Mouse (Mus musculus) cerebellum, adult 2 months (tissue): ENCODE measurements around the gene Sapcd1.
"Not testable (repeated sequence)": the region's sequence is repeated elsewhere in the genome, so short reads cannot be mapped to it uniquely, and the experiment has no call there.

Source experiments
- CTCF ChIP-seq: fragments of 200-500 bp; IDR thresholded peaks from 2 replicates; pipeline ENCODE4 v1.5.1; 2011; ENCODE audit warnings: low read depth, mild to moderate bottlenecking, control low read depth, low read length, moderate library complexity, borderline replicate concordance; ENCODE audit not compliant: insufficient read depth
- POLR2A ChIP-seq: fragments of 200-500 bp; IDR thresholded peaks from 2 replicates; pipeline ENCODE4 v1.6.1; 2011; ENCODE audit warnings: low read length, control low read depth, borderline replicate concordance; ENCODE audit not compliant: insufficient read depth

GRCm38 (mm10) chr17:34995192-34995591, 32.6 kb downstream of the Sapcd1 start:
- TF ChIP-seq POLR2A, CTCF: not testable (repeated sequence)
